1 mouse cellular context compared by ENCODE assay signal in genomic region chr5:137332857-137333511, GRCm38 (mm10).
A peak's percentile ranks its signal among the peaks of the same experiment; 100 is the strongest.
TF ChIP-seq lines count a peak whose summit lies in the region.

No protein-coding gene starts in this region.

TF ChIP-seq in CH12.LX, 34 proteins besides CTCF, POLR2A, EP300 and RAD21:
- TF ChIP-seq JUND (conservative IDR thresholded peaks at IDR 0.05; ENCODE audit: low read depth, low read length) (no peak), NELFE (IDR thresholded peaks at IDR 0.05; ENCODE audit: low read depth, low read length) (0 out of 2 replicates have a peak, but pooled peaks have one; percentile 25)
